Mouse (Mus musculus): ENCODE measurements around the gene Ankrd27.

- TF ChIP-seq GATA1 (IDR thresholded peaks at IDR 0.05; ENCODE audit: low read length) (no peak), TAL1 (IDR thresholded peaks at IDR 0.05; ENCODE audit: low read length) (no peak)
Measured at GRCm38 (mm10) chr7:35555224-35556204, 30.5 kb upstream of the Ankrd27 start.
